Mouse (Mus musculus) frontal cortex, postnatal 14 days (tissue): ENCODE measurements around the gene Safb2.

Experiments used
- DNase-seq, 2 experiments: peaks; one replicate each; pipeline ENCODE4 v3.0.0; 2022; ENCODE audit warnings: low spot score in 2 of 2

Gene Safb2

GRCm38 (mm10) chr17:56560131-56560530 is 24.3 kb downstream of the Safb2 start:
- no peak for DNase-seq

- DNase-seq: no peak
Measured at GRCm38 (mm10) chr17:56559386-56559785, 25.0 kb downstream of the Safb2 start.

- DNase-seq: peak in 1 of 2 experiments; percentile 75
Measured at GRCm38 (mm10) chr17:56558448-56558847, 25.9 kb downstream of the Safb2 start.

DNA sequence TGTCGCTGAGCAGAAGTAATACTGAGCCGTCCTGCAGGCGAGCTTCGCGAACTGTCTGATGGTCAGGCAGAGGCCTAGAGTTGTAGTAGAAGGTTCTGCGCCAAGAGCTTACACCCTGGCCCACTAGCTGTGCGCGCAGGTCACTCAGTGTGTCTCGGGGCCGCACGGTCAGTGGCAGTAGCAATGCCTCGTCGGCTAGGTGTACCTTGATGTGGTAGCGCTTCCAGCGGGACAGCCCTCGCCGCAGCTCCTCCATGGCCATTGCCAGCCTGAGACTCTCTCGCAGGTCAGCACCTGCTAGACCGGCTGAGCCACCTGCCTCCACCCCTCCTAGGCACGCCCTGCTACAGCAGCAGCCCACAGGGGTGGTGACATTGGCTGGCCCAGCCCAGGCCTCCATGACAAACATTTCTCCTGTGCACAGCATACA is 30.2 kb downstream of the Safb2 start, which contains the start of gene Gm20219:
TSS of gene Gm20219 (minus strand) at position 266 of the 430 bp plus-strand sequence.
- DNase-seq: no peak

DNA sequence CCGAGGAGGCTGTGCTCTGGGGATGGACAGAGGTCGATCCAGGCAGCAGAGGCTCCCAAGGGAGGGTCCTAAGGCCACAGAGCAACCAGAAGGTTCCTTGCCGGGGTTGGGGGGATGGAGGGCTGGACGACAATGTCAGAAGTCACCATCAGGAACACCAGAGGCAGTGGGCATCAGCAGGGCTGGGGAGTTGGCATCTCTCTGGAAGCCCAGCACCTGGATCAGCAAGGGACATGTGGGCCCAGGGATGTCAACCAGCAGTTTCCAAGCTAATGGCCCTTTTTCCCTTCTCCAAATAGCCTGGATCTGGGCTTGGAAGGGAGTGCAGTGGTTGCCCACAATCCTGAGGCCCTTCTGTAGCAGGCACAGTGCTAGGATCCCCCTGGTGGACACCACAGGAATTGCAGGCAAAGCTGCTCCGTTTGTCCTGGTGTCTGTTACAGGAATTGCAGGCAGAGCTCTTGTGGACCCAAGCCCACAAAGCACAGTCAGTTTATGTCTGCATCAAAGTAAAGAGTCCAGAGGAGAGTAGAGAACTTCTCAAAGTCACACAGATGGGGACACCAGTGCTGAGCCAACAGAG is 31.5 kb downstream of the Safb2 start:
- peak; percentile 61 to 75 for DNase-seq

GRCm38 (mm10) chr17:56551841-56552581 is 32.4 kb downstream of the Safb2 start:
- DNase-seq: peak in 1 of 2 experiments; percentile 40

GRCm38 (mm10) chr17:56550784-56551475 is 33.5 kb downstream of the Safb2 start:
- DNase-seq: peak; percentile 2 to 5

- DNase-seq: peak in 1 of 2 experiments; percentile 2
Measured at GRCm38 (mm10) chr17:56548605-56549105, 35.7 kb downstream of the Safb2 start.

DNA sequence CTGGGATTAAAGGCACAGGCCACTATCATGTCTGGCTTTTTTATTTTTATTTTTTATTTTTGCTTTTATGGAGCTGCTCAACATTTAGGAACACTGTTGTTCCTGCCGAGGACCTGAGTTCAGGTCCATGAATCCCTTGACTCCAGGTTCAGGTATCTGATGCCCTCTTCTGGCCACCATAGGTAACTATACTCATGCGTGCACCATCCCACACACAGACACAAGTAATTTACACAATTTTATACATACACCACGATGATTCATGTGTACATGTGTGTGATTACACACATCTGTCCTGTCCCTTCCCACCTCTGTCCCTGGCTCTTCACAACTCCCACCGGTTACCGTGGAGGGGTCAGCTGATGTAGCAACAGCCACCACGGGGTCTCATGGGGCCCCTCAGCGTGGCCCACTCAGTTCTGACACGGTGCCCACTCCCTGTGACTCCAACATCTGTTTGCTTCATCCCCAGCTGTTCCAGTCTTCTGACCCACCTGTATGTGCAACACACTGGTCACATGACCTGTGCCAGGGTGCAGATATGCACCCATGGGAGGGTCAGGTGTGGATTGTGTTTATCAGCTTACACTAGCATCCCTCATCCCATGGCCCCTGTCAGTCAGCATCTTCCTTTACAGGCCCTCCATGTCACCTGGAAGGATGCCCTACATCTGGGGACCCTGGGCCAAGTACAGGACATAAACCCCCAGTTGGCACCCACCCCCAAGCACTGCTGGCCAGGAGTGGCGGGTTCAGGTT is 36.4 kb downstream of the Safb2 start:
- peak in 1 of 2 experiments; percentile 5 for DNase-seq

GRCm38 (mm10) chr17:56547116-56547845 is 37.1 kb downstream of the Safb2 start:
- peak in 1 of 2 experiments; percentile 10 for DNase-seq

- no peak for DNase-seq
Measured at GRCm38 (mm10) chr17:56546576-56546975, 37.8 kb downstream of the Safb2 start.

GRCm38 (mm10) chr17:56545945-56546344 is 38.4 kb downstream of the Safb2 start:
- no peak for DNase-seq

DNA sequence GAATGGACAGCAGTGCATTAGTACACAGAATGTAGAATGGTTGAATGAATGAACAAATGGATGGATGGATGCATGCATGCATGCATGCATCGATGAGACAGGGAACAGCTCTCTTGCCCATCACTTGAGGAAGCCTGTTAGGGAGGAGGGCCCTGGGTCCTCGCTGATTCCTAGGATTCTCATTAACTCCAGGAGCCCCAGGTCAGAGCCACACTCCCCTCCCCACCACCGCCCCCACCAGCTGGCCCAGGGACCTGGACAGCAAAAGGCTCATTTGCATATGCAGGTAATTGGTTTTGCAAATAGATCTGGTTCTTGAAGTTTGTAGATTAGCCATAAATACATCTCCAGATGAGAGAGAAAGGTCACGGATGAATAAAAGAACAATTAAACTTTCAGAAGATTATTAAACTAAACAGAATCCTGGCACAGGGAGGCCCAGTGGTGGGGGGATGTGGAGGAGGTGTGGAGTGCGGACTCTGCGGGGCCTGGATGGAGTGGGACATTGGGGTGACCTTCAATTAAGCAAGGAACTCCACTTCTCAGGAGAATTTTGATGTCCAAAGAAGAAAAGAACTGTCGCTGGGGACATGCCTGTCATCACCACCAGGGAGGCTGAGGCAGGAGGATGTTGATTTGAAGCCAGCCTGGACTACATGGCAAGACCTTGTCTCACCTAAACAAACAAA is 39.5 kb downstream of the Safb2 start:
- no peak for DNase-seq

DNA sequence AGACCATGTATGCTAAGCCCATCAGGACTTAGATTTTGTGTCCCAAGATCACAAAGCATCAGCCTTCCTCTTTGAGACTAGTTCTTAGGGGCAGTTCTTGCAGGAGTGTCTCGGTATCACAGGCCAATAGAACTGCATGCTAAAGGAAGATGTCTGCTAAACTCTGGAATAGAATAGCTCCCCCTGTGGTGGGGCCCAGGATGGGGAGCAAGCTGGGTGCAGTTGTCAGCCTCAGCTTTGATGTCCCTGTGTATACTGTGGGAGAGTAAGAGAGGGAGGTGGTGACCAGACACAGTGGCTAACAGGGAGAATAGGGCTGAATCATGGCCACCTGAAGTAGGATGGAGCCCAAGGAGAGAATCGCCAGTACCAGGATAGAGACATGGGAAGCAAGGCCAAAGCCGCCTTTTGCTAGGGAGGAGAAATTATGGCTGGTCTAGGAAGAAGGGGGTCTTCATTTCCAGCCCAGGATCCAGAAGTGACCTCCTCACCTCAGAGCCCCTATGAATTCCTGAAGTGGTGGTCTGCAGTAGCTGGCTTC is 40.6 kb downstream of the Safb2 start:
- no peak for DNase-seq

DNA sequence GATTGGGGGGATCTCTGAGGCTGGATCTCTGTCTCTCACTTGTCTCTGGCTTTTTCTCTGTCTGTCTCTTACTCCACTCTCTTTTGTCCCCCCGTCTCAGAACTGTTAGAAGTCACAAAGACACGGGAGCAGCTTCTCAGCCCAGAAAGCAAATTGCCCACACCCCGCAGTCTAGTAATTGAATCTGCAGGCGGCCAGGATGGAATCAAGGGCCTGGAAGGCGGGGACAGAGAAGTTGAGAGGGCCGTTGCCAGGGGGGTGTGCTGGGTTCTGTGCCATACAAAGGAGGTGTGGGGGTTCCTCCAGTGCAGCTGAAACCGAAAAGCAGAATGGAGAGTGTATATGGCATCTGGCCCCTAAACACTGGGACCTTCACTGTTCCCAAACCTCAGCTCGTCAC is 41.6 kb downstream of the Safb2 start:
- no peak for DNase-seq

GRCm38 (mm10) chr17:56540562-56540975 is 43.8 kb downstream of the Safb2 start:
- DNase-seq: no peak

- DNase-seq: no peak
Measured at GRCm38 (mm10) chr17:56537912-56538311, 46.5 kb downstream of the Safb2 start.

- DNase-seq: no peak
Measured at GRCm38 (mm10) chr17:56536874-56537273, 47.5 kb downstream of the Safb2 start.

DNA sequence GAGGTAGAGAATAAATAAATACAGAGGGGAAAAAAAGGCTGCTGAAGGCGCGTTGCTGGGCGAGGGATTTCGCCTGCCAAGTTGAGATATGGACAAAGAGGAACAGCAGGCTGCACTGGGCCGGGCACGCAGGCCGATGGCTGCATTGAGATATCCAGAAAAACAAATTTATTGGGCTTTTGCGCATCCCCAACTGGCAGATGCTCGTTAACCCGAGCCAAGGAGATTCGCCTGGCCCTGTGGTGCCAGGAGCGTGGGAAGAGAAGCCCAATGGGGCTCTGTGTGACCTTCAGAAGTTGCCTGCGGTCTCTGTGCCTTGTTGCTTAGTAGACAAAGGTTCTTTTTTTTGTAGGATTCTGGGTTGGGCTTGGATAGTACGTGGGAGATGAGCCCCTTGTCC is 48.2 kb downstream of the Safb2 start:
- no peak for DNase-seq

GRCm38 (mm10) chr17:56524943-56525342 is 59.4 kb downstream of the Safb2 start:
- no peak for DNase-seq
